Mouse (Mus musculus) CH12.LX (cell line): Measurements from ENCODE around the gene Ctnna3. TPM values are rescaled to one million over a fixed set of nuclear protein-coding genes. Genes with fewer than 3 reads are reported as not detected.

Experiments used
- DNase-seq: peaks from one replicate; pipeline ENCODE4 v3.0.0-alpha.2; 2013; ENCODE audit errors: extremely low read depth
- H3K27ac ChIP-seq: 2 replicates; pipeline ENCODE4 v1.5.1; 2012; ENCODE audit warnings: low read depth, mild to moderate bottlenecking, control low read depth, moderate library complexity; ENCODE audit not compliant: insufficient read depth
- H3K27me3 ChIP-seq: replicated peaks from 2 replicates; pipeline ENCODE3; 2012; ENCODE audit warnings: inconsistent platforms
- H3K36me3 ChIP-seq, 2 experiments: replicated peaks in 1 of 2; 2 replicates each; pipeline versions ENCODE3 to v1.6.1; 2012; ENCODE audit warnings: inconsistent platforms in 1 of 2, low read length in 1 of 2, mild to moderate bottlenecking in 1 of 2, mixed read lengths in 1 of 2, moderate library complexity in 1 of 2; ENCODE audit not compliant: control insufficient read depth in 1 of 2, insufficient read depth in 1 of 2
- H3K4me1 ChIP-seq, 2 experiments: 2 replicates each; pipeline ENCODE4 v1.6.1; 2012; ENCODE audit warnings: inconsistent platforms in 1 of 2, moderate library complexity in 1 of 2; ENCODE audit not compliant: insufficient read depth in 2 of 2, control insufficient read depth in 1 of 2
- H3K4me2 ChIP-seq: 2 replicates; pipeline ENCODE4 v1.6.1; 2012; ENCODE audit warnings: low read depth, mild to moderate bottlenecking, control low read depth; ENCODE audit not compliant: poor library complexity, insufficient read depth, severe bottlenecking
- H3K4me3 ChIP-seq, 3 experiments: fragments of 150-350 bp in 1 of 3; sonication (generic) in 1 of 3; replicated peaks in 1 of 3; 2 replicates each; pipeline versions ENCODE3 to v1.5.1; 2011 to 2012; ENCODE audit warnings: low read depth in 2 of 3, low read length in 2 of 3, mild to moderate bottlenecking in 2 of 3, moderate library complexity in 2 of 3, control low read depth in 1 of 3, improper control_type of control experiment in 1 of 3, inconsistent platforms in 1 of 3, mixed read lengths in 1 of 3; ENCODE audit not compliant: poor library complexity in 1 of 3
- H3K79me2 ChIP-seq: replicated peaks from 2 replicates; pipeline ENCODE4 v1.6.1; 2012; ENCODE audit warnings: mild to moderate bottlenecking, moderate library complexity; ENCODE audit not compliant: control insufficient read depth, poor library complexity, insufficient read depth, severe bottlenecking; ENCODE audit errors: extremely low read depth
- H3K9ac ChIP-seq: 2 replicates; pipeline ENCODE4 v1.6.1; 2012; ENCODE audit warnings: low read depth, mild to moderate bottlenecking, control low read depth, moderate library complexity; ENCODE audit not compliant: insufficient read depth
- H3K9me3 ChIP-seq: replicated peaks from 2 replicates; pipeline ENCODE3; 2012; ENCODE audit warnings: low read length, inconsistent platforms, mixed read lengths
- BHLHE40 ChIP-seq: IDR thresholded peaks from 2 replicates; pipeline ENCODE4 v1.6.1; 2011; ENCODE audit warnings: mild to moderate bottlenecking, low read depth, low read length, improper control_type of control experiment
- CHD1 ChIP-seq: IDR thresholded peaks from 2 replicates; pipeline ENCODE4 v1.6.1; 2012; ENCODE audit warnings: low read depth, low read length, improper control_type of control experiment, inconsistent platforms
- CHD2 ChIP-seq: IDR thresholded peaks from 2 replicates; pipeline ENCODE4 v1.6.1; 2011; ENCODE audit warnings: low read length, improper control_type of control experiment
- ELF1 ChIP-seq: IDR thresholded peaks from 2 replicates; pipeline ENCODE4 v1.6.1; 2014; ENCODE audit warnings: low read depth, mild to moderate bottlenecking, inconsistent platforms, low read length, improper control_type of control experiment
- EP300 ChIP-seq: IDR thresholded peaks from 2 replicates; pipeline ENCODE4 v1.6.1; 2011; ENCODE audit warnings: low read length, improper control_type of control experiment
- JUN ChIP-seq: IDR thresholded peaks from 2 replicates; pipeline ENCODE4 v1.6.1; 2011; ENCODE audit warnings: low read depth, mild to moderate bottlenecking, low read length, improper control_type of control experiment, moderate library complexity; ENCODE audit not compliant: insufficient read depth
- MAFK ChIP-seq: IDR thresholded peaks from 2 replicates; pipeline ENCODE4 v1.6.1; 2011; ENCODE audit warnings: low read length, improper control_type of control experiment; ENCODE audit not compliant: insufficient replicate concordance
- MAX ChIP-seq: IDR thresholded peaks from 2 replicates; pipeline ENCODE4 v1.6.1; 2011; ENCODE audit warnings: low read length, improper control_type of control experiment
- MAZ ChIP-seq: IDR thresholded peaks from 2 replicates; pipeline ENCODE4 v1.6.1; 2012; ENCODE audit warnings: low read depth, mild to moderate bottlenecking, inconsistent platforms, low read length, improper control_type of control experiment, moderate library complexity
- MEF2A ChIP-seq: IDR thresholded peaks from 2 replicates; pipeline ENCODE4 v1.6.1; 2014; ENCODE audit warnings: low read depth, mild to moderate bottlenecking, inconsistent platforms, low read length, improper control_type of control experiment, borderline replicate concordance
- MXI1 ChIP-seq: IDR thresholded peaks from 2 replicates; pipeline ENCODE4 v1.6.1; 2011; ENCODE audit warnings: mild to moderate bottlenecking, low read depth, low read length, improper control_type of control experiment
- RAD21 ChIP-seq: IDR thresholded peaks from 2 replicates; pipeline ENCODE4 v1.6.1; 2011; ENCODE audit warnings: low read depth, mild to moderate bottlenecking, low read length, improper control_type of control experiment, moderate library complexity
- USF1 ChIP-seq: IDR thresholded peaks from 2 replicates; pipeline ENCODE4 v1.6.1; 2014; ENCODE audit warnings: low read depth, mild to moderate bottlenecking, inconsistent platforms, low read length, improper control_type of control experiment
- USF2 ChIP-seq: conservative IDR thresholded peaks from 2 replicates; pipeline ENCODE4 v1.6.1; 2011; ENCODE audit warnings: low read depth, low read length, improper control_type of control experiment
- ZKSCAN1 ChIP-seq: IDR thresholded peaks from 2 replicates; pipeline ENCODE4 v1.6.1; 2012; ENCODE audit warnings: low read depth, inconsistent platforms, low read length, improper control_type of control experiment, borderline replicate concordance
- dilution Hi-C: fragments of 300-500 bp; cut with MboI; formaldehyde crosslinking; loops from 2 replicates; pipeline ENCODE4 v1.14.3; 2020; ENCODE audit warnings: low sequenced_read_pairs; ENCODE audit not compliant: extremely low pct_unique_long_range_greater_than_20kb, extremely low pct_ligation_motif_present
- in situ Hi-C: fragments of 300-500 bp; cut with MboI; formaldehyde crosslinking; loops from 3 replicates; pipeline ENCODE4 v1.14.3; 2019; ENCODE audit warnings: low sequenced_read_pairs, low pct_ligation_motif_present, low pct_unique_long_range_greater_than_20kb, mixed read lengths
- polyA plus RNA-seq: library from polyadenylated mRNA; unstranded; fragments of >175 nt; gene quantifications from 2 replicates; pipeline ENCODE4 v1.2.1, GENCODE M21; 2012; ENCODE audit warnings: low read depth; ENCODE audit not compliant: insufficient read length
- total RNA-seq, 2 experiments: library from RNA; depleted of rRNA; stranded (reverse); fragments of 300-350 nt in 1 of 2; fragments of >200 nt in 1 of 2; gene quantifications; 2 replicates each; pipeline ENCODE4 v1.2.3; 2012 to 2014

The Ctnna3 gene
- total and polyA plus RNA-seq, 3 experiments: 0.09 TPM; not detected in 2

GRCm38 (mm10) chr10:64718036-64718435 is 1288.1 kb downstream of the Ctnna3 start:
- Histone ChIP-seq H3K27me3 (no peaks in the 10 kb centered on the region), H3K27ac (no peak overlapping the region), H3K79me2 (no peaks in the 10 kb centered on the region), H3K9ac (no peak overlapping the region), H3K4me2 (no peak overlapping the region), H3K9me3 (peaks cover 16% of the 10 kb centered on the region), H3K4me3 (no peak overlapping the region), H3K36me3 (no peaks in the 10 kb centered on the region), H3K4me1 (no peaks in the 10 kb centered on the region)
- dilution Hi-C loops (no loop called here), in situ Hi-C loops (no loop called here)
- DNase-seq: no peak
- TF ChIP-seq JUN (no peak), ELF1 (no peak), MAZ (no peak), USF1 (no peak), ZKSCAN1 (no peak), MAFK (no peak), CHD2 (no peak), EP300 (no peak), BHLHE40 (no peak)

GRCm38 (mm10) chr10:64735692-64736091 is 1305.8 kb downstream of the Ctnna3 start:
- in situ Hi-C loops (no loop called here), dilution Hi-C loops (no loop called here)
- Histone ChIP-seq H3K79me2 (no peaks in the 10 kb centered on the region), H3K9me3 (peaks cover 13% of the 10 kb centered on the region), H3K27me3 (no peaks in the 10 kb centered on the region), H3K36me3 (no peaks in the 10 kb centered on the region), H3K4me2 (no peak overlapping the region), H3K4me1 (no peaks in the 10 kb centered on the region), H3K9ac (no peak overlapping the region), H3K27ac (no peak overlapping the region), H3K4me3 (no peak overlapping the region)
- no peak for TF ChIP-seq MXI1
- TF ChIP-seq MAX: no peak
- no peak for TF ChIP-seq USF1
- no peak for TF ChIP-seq MEF2A
- no peak for TF ChIP-seq CHD1
- TF ChIP-seq RAD21: no peak
- no peak for TF ChIP-seq USF2
- no peak for DNase-seq
